Mouse (Mus musculus) heart, embryonic 10.5 days (tissue): ENCODE measurements around the gene Mink1. TPM values are rescaled to one million over a fixed set of nuclear protein-coding genes. Genes with fewer than 3 reads are reported as not detected.
"Not testable (repeated sequence)": the region's sequence is repeated elsewhere in the genome, so short reads cannot be mapped to it uniquely, and the experiment has no call there.

ENCODE experiments used
- DNase-seq: peaks from one replicate; pipeline ENCODE4 v3.0.0-alpha.2; 2017; ENCODE audit warnings: low spot score
- H3K27ac ChIP-seq: fragments of 300-500 bp; sonication (generic); 2 replicates; pipeline ENCODE4 v1.5.1; 2016; ENCODE audit warnings: mild to moderate bottlenecking
- H3K27me3 ChIP-seq: fragments of 300-500 bp; sonication (generic); 2 replicates; pipeline ENCODE4 v1.6.1; 2016; ENCODE audit warnings: mild to moderate bottlenecking; ENCODE audit not compliant: poor library complexity, insufficient read depth, severe bottlenecking
- H3K36me3 ChIP-seq: fragments of 300-500 bp; sonication (generic); 2 replicates; pipeline ENCODE4 v1.6.1; 2016; ENCODE audit warnings: mild to moderate bottlenecking, moderate library complexity
- H3K4me1 ChIP-seq: fragments of 300-500 bp; sonication (generic); 2 replicates; pipeline ENCODE4 v1.6.1; 2016; ENCODE audit warnings: mild to moderate bottlenecking
- H3K4me3 ChIP-seq: fragments of 300-500 bp; sonication (generic); 2 replicates; pipeline ENCODE4 v1.5.1; 2016; ENCODE audit warnings: mild to moderate bottlenecking, moderate library complexity
- H3K9me3 ChIP-seq: fragments of 300-500 bp; sonication (generic); 2 replicates; pipeline ENCODE4 v1.6.1; 2016; ENCODE audit warnings: mild to moderate bottlenecking, moderate library complexity
- WGBS: fragments of 180-500 bp; shearing (Covaris S2); methylation state at CpG from one replicate; pipeline ENCODE4 v1.1.7; 2016; 5-methylcytosine and 5-hydroxymethylcytosine counted together
- polyA plus RNA-seq: library from polyadenylated mRNA; unstranded; fragments of >200 nt; fragmentation: Nextera tagmentation; extraction: Ambion mirVana; gene quantifications from 2 replicates; pipeline ENCODE4 v1.2.1, GENCODE M21; 2016

Mink1 gene
- polyA plus RNA-seq, 1 experiment from 2014 or later: 14.9 TPM

- peak overlapping the region; percentile 82 for H3K4me3 ChIP-seq
- DNase-seq: peak; percentile 79
- H3K9me3 ChIP-seq: no peaks in the 10 kb centered on the region
- H3K36me3 ChIP-seq: 0 out of 2 replicates have a peak, but pooled peaks cover 9% of the 10 kb centered on the region
- H3K4me1 ChIP-seq: peaks cover 31% of the 10 kb centered on the region
- no peaks in the 10 kb centered on the region for H3K27me3 ChIP-seq
- H3K27ac ChIP-seq: peak overlapping the region; percentile 93
- 2% methylated on average over 25 of the region's 25 CpGs for WGBS
Measured at GRCm38 (mm10) chr11:70563470-70564275, 992 bp downstream of the Mink1 start.

DNA sequence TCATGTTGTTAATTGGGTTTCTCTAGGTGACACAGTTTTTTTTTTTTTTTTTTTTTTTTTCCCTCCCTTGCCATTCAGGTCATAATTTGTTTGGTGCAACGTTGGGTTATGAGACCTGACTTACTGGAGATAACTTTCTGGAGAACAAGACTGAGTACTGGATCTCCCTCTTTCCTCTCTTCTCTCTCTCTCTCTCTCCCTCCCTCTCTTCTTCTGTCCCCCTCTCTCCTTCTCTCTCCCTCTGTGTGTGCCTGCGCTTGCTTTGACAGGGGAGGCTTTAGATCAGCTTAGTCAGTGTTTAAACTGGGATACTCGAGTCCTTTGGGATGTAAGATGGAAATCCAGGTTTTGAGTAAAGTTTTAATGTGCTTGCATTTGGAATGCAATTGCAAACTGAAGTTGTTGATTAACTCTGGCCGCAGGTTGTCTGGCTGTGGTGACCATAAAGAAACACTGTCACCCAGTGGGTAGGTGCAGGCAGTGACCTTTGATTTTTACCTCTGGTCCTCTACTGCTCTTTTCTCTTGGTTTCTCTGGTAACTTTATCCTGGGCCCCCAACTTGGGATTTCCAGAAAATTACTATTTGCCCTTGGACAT is 1.7 kb downstream of the Mink1 start:
- Histone ChIP-seq H3K27ac (peak overlapping the region; percentile 93; the same call in 1 of the 2 replicates), H3K4me3 (peak overlapping the region; percentile 82), H3K9me3 (no peaks in the 10 kb centered on the region), H3K27me3 (no peaks in the 10 kb centered on the region), H3K4me1 (peaks cover 33% of the 10 kb centered on the region), H3K36me3 (0 out of 2 replicates have a peak, but pooled peaks cover 9% of the 10 kb centered on the region)
- DNase-seq: no peak
- 46% methylated on average over 4 of the region's 4 CpGs for WGBS

GRCm38 (mm10) chr11:70566586-70566985 is 3.9 kb downstream of the Mink1 start:
- peaks cover 38% of the 10 kb centered on the region for H3K4me1 ChIP-seq
- DNase-seq: no peak
- WGBS: 87% methylated on average over 7 of the region's 7 CpGs

DNA sequence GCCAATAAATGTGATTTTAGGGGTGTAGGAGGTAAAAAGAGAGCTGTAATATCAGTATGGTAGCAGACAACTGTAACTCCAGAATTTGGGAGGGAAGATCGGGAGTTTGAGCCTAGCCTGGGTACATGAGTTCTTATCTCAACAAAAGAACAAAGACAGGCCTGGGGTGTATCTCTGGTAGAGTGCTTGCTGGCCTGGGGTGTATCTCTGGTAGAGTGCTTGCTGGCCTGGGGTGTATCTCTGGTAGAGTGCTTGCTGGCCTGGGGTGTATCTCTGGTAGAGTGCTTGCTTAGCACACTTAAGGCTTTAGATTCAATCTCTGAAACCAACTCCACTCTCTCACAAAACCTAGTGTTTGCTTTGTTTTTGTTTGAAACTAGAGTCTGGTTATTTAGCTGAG is 7.9 kb downstream of the Mink1 start:
- not testable (repeated sequence) for H3K27ac ChIP-seq, H3K36me3 ChIP-seq, H3K9me3 ChIP-seq, DNase-seq, H3K27me3 ChIP-seq, H3K4me3 ChIP-seq
- H3K4me1 ChIP-seq: peaks cover 25% of the 10 kb centered on the region
- WGBS: 45% methylated on average over 1 of the region's 1 CpGs

More at GRCm38 (mm10) chr11:70566586-70566985, 3.9 kb downstream of the Mink1 start:
- Histone ChIP-seq H3K36me3 (0 out of 2 replicates have a peak, but pooled peaks cover 9% of the 10 kb centered on the region), H3K9me3 (no peaks in the 10 kb centered on the region), H3K27ac (no peak overlapping the region), H3K27me3 (no peaks in the 10 kb centered on the region), H3K4me3 (no peak overlapping the region)

DNA sequence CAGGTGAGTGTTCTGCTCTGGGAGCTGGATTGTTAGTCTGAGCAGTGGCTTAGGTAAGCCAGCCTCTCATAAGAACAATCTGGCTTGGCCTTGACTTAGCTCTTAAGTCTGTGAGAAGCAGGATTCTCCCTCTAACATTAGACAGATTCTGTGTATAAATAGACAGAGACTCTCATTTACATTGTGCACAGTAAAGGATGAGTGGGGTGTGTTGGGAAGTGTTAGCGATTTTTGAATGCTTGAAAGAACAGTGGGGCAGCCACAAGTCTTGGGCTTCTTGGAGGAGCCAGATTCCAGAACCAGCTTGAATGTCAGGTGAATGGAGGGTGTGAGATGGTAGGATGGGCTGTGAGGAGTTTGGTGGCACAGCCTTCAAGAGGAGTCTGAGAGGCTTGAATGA is 9.0 kb downstream of the Mink1 start:
- Histone ChIP-seq H3K27me3 (no peaks in the 10 kb centered on the region), H3K4me1 (peaks cover 29% of the 10 kb centered on the region), H3K4me3 (no peak overlapping the region), H3K9me3 (no peaks in the 10 kb centered on the region), H3K27ac (no peak overlapping the region), H3K36me3 (0 out of 2 replicates have a peak, but pooled peaks cover 7% of the 10 kb centered on the region)
- DNase-seq: no peak
- 89% methylated on average over 1 of the region's 1 CpGs for WGBS

GRCm38 (mm10) chr11:70572348-70572902 is 9.7 kb downstream of the Mink1 start:
- 37% methylated on average over 5 of the region's 5 CpGs for WGBS
- Histone ChIP-seq H3K27ac (no peak overlapping the region), H3K27me3 (no peaks in the 10 kb centered on the region), H3K9me3 (no peaks in the 10 kb centered on the region), H3K36me3 (0 out of 2 replicates have a peak, but pooled peaks cover 7% of the 10 kb centered on the region), H3K4me3 (no peak overlapping the region), H3K4me1 (peaks cover 23% of the 10 kb centered on the region)
- no peak for DNase-seq

DNA sequence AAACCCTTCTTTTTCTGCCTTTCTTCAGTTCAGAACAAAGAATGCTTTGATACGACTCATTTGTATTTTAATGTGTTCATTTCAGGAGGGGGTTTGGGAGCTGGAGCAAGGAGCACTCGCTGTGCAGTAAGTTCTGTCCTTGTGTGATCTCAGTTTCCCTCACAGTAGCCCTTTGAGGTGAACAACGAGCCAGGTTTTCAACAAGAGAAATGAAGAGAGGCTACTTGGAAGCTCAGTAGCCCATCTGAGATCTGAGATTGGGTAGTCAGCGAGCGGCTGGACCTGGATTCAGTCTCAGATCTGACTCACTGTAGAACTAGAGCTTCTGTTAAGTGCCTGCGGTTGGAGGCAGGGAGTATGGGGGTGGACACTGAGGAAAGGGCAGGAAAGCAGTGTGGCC is 11.2 kb downstream of the Mink1 start:
- peaks cover 33% of the 10 kb centered on the region for H3K4me1 ChIP-seq
- 76% methylated on average over 6 of the region's 6 CpGs for WGBS
- no peak overlapping the region for H3K27ac ChIP-seq
- no peak overlapping the region for H3K4me3 ChIP-seq
- DNase-seq: no peak
- H3K36me3 ChIP-seq: no peaks in the 10 kb centered on the region
- H3K9me3 ChIP-seq: no peaks in the 10 kb centered on the region
- no peaks in the 10 kb centered on the region for H3K27me3 ChIP-seq

GRCm38 (mm10) chr11:70577201-70577600 is 14.5 kb downstream of the Mink1 start:
- Histone ChIP-seq H3K27ac (no peak overlapping the region), H3K27me3 (no peaks in the 10 kb centered on the region), H3K36me3 (peaks cover 4% of the 10 kb centered on the region; the same call in 1 of the 2 replicates), H3K4me3 (no peak overlapping the region), H3K4me1 (peaks cover 42% of the 10 kb centered on the region), H3K9me3 (no peaks in the 10 kb centered on the region)
- WGBS: 75% methylated on average over 3 of the region's 3 CpGs
- no peak for DNase-seq

- Histone ChIP-seq H3K4me1 (peaks cover 46% of the 10 kb centered on the region), H3K4me3 (no peak overlapping the region), H3K27me3 (no peaks in the 10 kb centered on the region), H3K9me3 (no peaks in the 10 kb centered on the region), H3K27ac (no peak overlapping the region), H3K36me3 (peaks cover 4% of the 10 kb centered on the region; the same call in 1 of the 2 replicates)
- 88% methylated on average over 6 of the region's 6 CpGs for WGBS
- DNase-seq: no peak
Measured at GRCm38 (mm10) chr11:70578962-70579361, 16.3 kb downstream of the Mink1 start.

DNA sequence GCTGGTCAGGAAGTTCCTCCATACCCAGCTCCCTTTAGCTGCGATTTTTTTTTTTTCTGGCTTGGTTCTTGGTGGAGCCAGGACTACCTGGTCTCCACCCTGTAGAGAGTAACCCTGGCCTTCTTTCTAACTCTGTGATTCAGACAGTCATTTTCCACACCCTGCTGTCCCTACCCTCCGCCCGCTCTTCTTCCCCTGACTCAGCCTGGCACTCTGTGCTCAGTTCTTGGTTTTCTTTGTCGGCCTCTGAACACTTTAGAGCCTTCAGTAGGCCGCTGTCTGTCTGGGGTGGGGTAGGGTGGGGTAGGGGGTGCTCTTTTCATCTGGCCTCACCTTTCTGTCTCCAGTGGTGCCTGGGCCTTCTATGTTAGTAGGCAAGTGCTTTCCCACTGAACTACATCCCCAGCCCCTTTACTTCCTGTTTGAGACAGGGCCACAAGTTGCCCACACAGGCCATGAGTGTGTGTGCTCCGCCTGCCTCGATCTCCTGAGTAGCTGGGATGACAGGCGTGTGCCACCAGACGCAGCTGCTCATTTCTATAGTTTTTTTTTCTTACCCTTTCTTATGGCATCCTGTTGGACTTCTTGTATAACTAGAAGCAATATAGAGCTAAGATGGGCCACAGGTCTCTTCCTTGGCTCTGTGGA is 17.2 kb downstream of the Mink1 start:
- Histone ChIP-seq H3K27ac (0 out of 2 replicates have a peak overlapping the region, but pooled peaks have one; percentile 52), H3K9me3 (no peaks in the 10 kb centered on the region), H3K4me3 (no peak overlapping the region), H3K36me3 (peaks cover 4% of the 10 kb centered on the region; the same call in 1 of the 2 replicates), H3K4me1 (peaks cover 53% of the 10 kb centered on the region), H3K27me3 (no peaks in the 10 kb centered on the region)
- 85% methylated on average over 9 of the region's 9 CpGs for WGBS
- no peak for DNase-seq

DNA sequence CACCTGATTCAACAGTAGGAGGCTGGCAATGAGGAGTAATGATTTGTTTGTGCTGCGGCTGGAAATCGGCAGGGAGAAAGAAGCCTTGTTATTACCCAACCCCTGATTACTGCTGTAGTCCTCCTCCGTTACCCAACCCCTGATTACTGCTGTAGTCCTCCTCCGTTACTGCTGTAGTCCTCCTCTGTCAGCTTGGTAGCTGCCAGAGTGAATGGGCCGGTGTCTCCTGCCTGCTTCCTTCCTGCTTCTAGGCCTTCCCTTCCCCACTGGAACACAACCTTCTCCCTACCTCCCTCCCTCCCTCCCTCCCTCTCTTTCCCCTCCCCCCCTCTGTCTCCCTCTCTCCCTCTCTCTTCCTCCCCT is 17.7 kb downstream of the Mink1 start:
- peaks cover 58% of the 10 kb centered on the region for H3K4me1 ChIP-seq
- no peaks in the 10 kb centered on the region for H3K27me3 ChIP-seq
- no peak for DNase-seq
- no peaks in the 10 kb centered on the region for H3K9me3 ChIP-seq
- WGBS: 63% methylated on average over 5 of the region's 5 CpGs
- no peak overlapping the region for H3K4me3 ChIP-seq
- H3K36me3 ChIP-seq: peaks cover 4% of the 10 kb centered on the region; the same call in 1 of the 2 replicates
- peak overlapping the region; percentile 52; the same call in 1 of the 2 replicates for H3K27ac ChIP-seq

- Histone ChIP-seq H3K4me3 (no peak overlapping the region), H3K27me3 (no peaks in the 10 kb centered on the region), H3K9me3 (no peaks in the 10 kb centered on the region), H3K36me3 (peaks cover 4% of the 10 kb centered on the region; the same call in 1 of the 2 replicates), H3K4me1 (peaks cover 60% of the 10 kb centered on the region), H3K27ac (no peak overlapping the region)
- DNase-seq: no peak
- 76% methylated on average over 3 of the region's 3 CpGs for WGBS
Measured at GRCm38 (mm10) chr11:70580921-70581320, 18.2 kb downstream of the Mink1 start.
